Mouse (Mus musculus): ENCODE data around the gene Mdfic.

GRCm38 (mm10) chr6:15794801-15795200, 74.3 kb downstream of the Mdfic start:
- TF ChIP-seq CTCF (IDR thresholded peaks at IDR 0.05; ENCODE audit: low read depth) (no peak), EP300 (IDR thresholded peaks at IDR 0.05; ENCODE audit: low read depth) (no peak)
